Mouse (Mus musculus): ENCODE results near the gene Fastk. TPM values are rescaled to one million over a fixed set of nuclear protein-coding genes. Genes with fewer than 3 reads are reported as not detected.
A peak's percentile ranks its signal among the peaks of the same experiment; 100 is the strongest.

Fastk gene
- polyA plus RNA-seq, 1 experiment from 2014 or later: 65.1 TPM

DNA sequence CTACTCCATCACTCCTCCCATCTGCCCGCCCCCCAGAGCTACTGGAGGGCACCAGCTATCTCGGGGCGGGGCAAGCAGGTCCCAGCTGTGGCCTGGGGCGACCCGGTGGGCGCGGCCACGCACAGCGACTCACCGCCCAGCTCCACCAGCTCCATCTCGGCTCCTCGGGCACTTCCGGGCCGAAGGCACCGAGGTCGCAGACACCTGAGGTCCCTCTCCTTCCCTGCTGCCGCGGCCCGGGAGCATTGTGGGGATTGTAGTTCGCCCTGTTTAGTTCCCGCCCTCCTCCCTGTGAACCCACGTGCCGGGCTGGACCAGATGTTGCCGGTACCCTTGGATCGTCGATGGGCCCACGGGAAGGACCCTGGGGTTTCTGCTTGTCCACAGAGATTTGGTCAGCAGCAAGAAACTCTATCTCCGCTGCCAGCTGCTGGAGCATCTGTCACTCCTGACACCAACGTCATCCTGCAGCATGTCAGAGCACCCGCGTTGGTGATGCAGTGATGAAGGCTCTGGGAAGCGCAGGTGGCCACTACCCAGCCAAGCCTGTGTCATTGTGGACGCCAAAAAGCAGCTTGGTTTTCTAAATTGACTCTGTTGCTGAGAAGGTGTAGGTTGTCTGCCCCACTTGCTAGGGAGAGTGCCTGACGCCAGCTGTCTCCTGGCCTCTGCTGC, 2.7 kb upstream of the Fastk start, which contains the start of gene Tmub1:
Tmub1 (minus strand) TSS at position 231 of the 675 bp plus-strand sequence.
- 2% methylated on average over 33 of the region's 34 CpGs for WGBS
- Histone ChIP-seq H3K27me3 (replicated peaks; ENCODE audit: insufficient read depth, low read length) (no peaks in the 10 kb centered on the region), H3K27ac (ENCODE audit: low read length) (peak within 1 kb of the TSS; percentile 47; the same call in 1 of the 2 replicates), H3K36me3 (ENCODE audit: insufficient read depth, low read length) (no peaks in the 10 kb centered on the region), H3K4me2 (replicated peaks; ENCODE audit: low read depth, low read length) (peak within 1 kb of the TSS; percentile 76), H3K4me3 (ENCODE audit: low read depth, low read length) (peak within 1 kb of the TSS; percentile 52), H3K4me1 (ENCODE audit: insufficient read depth, low read depth, low read length) (peaks cover 18% of the 10 kb centered on the region), H3K9me3 (ENCODE audit: low read length) (no peaks in the 10 kb centered on the region), H3K9ac (replicated peaks; ENCODE audit: low read depth) (peak within 1 kb of the TSS; percentile 44; the same call in 1 of the 2 replicates)
- ATAC-seq (peak; percentile 59), DNase-seq (ENCODE audit: low spot score) (peak; percentile 89)
- TF ChIP-seq CTCF (IDR thresholded peaks at IDR 0.05) (no peak), EP300 (IDR thresholded peaks at IDR 0.05) (no peak)

DNA sequence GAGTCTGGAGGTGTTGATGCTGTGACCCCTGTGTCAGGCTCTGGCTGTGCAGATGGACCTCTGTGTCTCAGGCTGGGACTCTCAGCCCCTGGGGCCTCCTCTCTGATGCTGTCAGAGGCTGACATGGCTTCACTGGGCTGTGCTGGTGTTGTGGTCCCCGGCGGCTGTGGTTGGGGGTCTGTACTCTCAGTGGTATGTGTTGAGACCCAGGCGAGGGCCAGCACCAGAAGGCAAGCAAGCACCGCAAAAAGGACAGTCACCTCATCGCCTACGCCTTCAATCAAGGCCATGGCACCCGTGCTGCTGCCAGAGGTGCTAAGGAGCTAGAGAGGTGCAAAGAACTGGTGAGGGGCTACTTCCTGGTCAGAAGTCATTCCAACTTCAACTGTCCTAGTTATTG, 1.5 kb upstream of the Fastk start:
- H3K4me3 ChIP-seq (ENCODE audit: low read depth, low read length): no peak overlapping the region

DNA sequence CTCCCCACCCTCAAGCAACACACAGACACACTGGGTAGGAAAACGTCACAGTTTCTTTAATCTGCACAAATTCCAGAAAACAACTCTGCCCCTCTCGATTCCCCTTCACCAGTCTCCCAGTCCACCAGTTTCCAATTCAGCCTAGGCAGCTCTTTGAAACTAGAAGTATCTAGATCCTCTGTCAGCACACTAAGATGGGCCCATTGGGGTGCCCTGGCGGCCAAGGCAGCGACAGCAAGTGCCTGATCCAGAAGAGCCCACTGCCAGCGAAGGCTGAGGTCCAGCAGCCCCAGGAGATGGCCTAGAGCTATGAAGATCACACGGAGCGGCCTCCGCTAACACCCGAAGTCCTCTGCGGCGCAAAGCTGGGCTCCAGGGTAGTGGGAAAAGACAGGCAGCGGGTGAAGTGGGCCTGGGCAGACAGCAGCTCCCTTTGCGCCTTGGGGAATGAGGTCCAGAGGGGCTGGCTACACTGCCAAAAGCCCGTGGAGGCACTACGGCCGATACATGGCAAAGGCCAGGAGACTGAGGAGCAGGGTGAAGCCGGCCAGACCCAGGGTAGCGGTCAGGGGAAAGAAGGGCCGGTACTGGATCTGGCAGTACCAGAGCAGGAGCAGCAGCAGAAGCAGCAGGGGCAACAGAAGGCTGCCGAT, 467 bp upstream of the Fastk start:
- ATAC-seq: peak; percentile 1; the same call in 1 of the 2 replicates
- Histone ChIP-seq H3K36me3 (ENCODE audit: insufficient read depth, low read length) (peaks cover 3% of the 10 kb centered on the region; the same call in 1 of the 2 replicates), H3K4me1 (ENCODE audit: insufficient read depth, low read depth, low read length) (peaks cover 18% of the 10 kb centered on the region), H3K27me3 (replicated peaks; ENCODE audit: insufficient read depth, low read length) (no peaks in the 10 kb centered on the region), H3K27ac (ENCODE audit: low read length) (peak overlapping the region; percentile 90), H3K9ac (replicated peaks; ENCODE audit: low read depth) (peak overlapping the region; percentile 32; the same call in 1 of the 2 replicates), H3K4me3 (ENCODE audit: low read depth, low read length) (peak overlapping the region; percentile 72), H3K4me2 (replicated peaks; ENCODE audit: low read depth, low read length) (peak overlapping the region; percentile 85), H3K9me3 (ENCODE audit: low read length) (no peaks in the 10 kb centered on the region)
- DNase-seq (ENCODE audit: low spot score): no peak
- 55% methylated on average over 20 of the region's 20 CpGs for WGBS
- TF ChIP-seq CTCF (IDR thresholded peaks at IDR 0.05): peak; percentile 39; the same call in 1 of the 2 replicates
- no peak for TF ChIP-seq EP300 (IDR thresholded peaks at IDR 0.05)

More for the DNA sequence above, 1.5 kb upstream of the Fastk start:
- WGBS: 89% methylated on average over 7 of the region's 7 CpGs
- no peak for DNase-seq (ENCODE audit: low spot score)
- ATAC-seq: no peak
- TF ChIP-seq EP300 (IDR thresholded peaks at IDR 0.05): no peak
- no peak for TF ChIP-seq CTCF (IDR thresholded peaks at IDR 0.05)
- H3K27ac ChIP-seq (ENCODE audit: low read length): no peak overlapping the region
- no peak overlapping the region for H3K9ac ChIP-seq (replicated peaks; ENCODE audit: low read depth)
- no peaks in the 10 kb centered on the region for H3K27me3 ChIP-seq (replicated peaks; ENCODE audit: insufficient read depth, low read length)
- no peaks in the 10 kb centered on the region for H3K9me3 ChIP-seq (ENCODE audit: low read length)
- H3K36me3 ChIP-seq (ENCODE audit: insufficient read depth, low read length): no peaks in the 10 kb centered on the region
- no peak overlapping the region for H3K4me2 ChIP-seq (replicated peaks; ENCODE audit: low read depth, low read length)
- H3K4me1 ChIP-seq (ENCODE audit: insufficient read depth, low read depth, low read length): peaks cover 18% of the 10 kb centered on the region

GRCm38 (mm10) chr5:24443927-24444326, 1.2 kb downstream of the Fastk start:
- no peak for DNase-seq (ENCODE audit: low spot score)
- Histone ChIP-seq H3K9ac (replicated peaks; ENCODE audit: low read depth) (no peak overlapping the region), H3K4me3 (ENCODE audit: low read depth, low read length) (peak overlapping the region; percentile 72; the same call in 1 of the 2 replicates), H3K4me2 (replicated peaks; ENCODE audit: low read depth, low read length) (peak overlapping the region; percentile 85), H3K27me3 (replicated peaks; ENCODE audit: insufficient read depth, low read length) (no peaks in the 10 kb centered on the region), H3K27ac (ENCODE audit: low read length) (no peak overlapping the region), H3K9me3 (ENCODE audit: low read length) (no peaks in the 10 kb centered on the region), H3K4me1 (ENCODE audit: insufficient read depth, low read depth, low read length) (peaks cover 18% of the 10 kb centered on the region), H3K36me3 (ENCODE audit: insufficient read depth, low read length) (peaks cover 19% of the 10 kb centered on the region)
- 84% methylated on average over 12 of the region's 12 CpGs for WGBS
- ATAC-seq: no peak
- TF ChIP-seq EP300 (IDR thresholded peaks at IDR 0.05) (no peak), CTCF (IDR thresholded peaks at IDR 0.05) (no peak)

DNA sequence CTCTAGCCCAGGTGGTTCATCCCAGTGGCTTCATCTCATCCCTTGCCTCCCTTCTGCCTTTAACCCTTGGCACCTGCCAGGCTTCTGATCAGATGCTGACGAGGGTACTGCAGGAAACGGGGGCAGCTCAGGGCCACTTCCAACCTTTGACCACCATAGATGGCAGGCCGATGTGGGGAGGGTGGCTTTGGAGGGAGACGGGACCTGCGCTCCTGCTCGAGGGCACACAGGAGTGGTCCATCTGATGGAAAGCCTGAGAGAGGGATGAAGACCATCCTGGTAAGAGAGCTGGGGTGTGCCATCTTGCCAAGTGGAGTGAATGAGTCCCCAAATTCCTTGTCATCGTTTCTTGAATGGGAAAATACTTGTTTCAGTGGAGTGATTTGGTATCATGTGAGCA, 1.9 kb downstream of the Fastk start:
- H3K27ac ChIP-seq (ENCODE audit: low read length): no peak overlapping the region
- H3K4me2 ChIP-seq (replicated peaks; ENCODE audit: low read depth, low read length): no peak overlapping the region
- 86% methylated on average over 7 of the region's 7 CpGs for WGBS
- DNase-seq (ENCODE audit: low spot score) (no peak), ATAC-seq (no peak)
- H3K9ac ChIP-seq (replicated peaks; ENCODE audit: low read depth): no peak overlapping the region
- no peaks in the 10 kb centered on the region for H3K9me3 ChIP-seq (ENCODE audit: low read length)
- H3K36me3 ChIP-seq (ENCODE audit: insufficient read depth, low read length): peaks cover 25% of the 10 kb centered on the region
- TF ChIP-seq CTCF (IDR thresholded peaks at IDR 0.05) (no peak), EP300 (IDR thresholded peaks at IDR 0.05) (no peak)
- no peak overlapping the region for H3K4me3 ChIP-seq (ENCODE audit: low read depth, low read length)
- peaks cover 18% of the 10 kb centered on the region for H3K4me1 ChIP-seq (ENCODE audit: insufficient read depth, low read depth, low read length)
- H3K27me3 ChIP-seq (replicated peaks; ENCODE audit: insufficient read depth, low read length): no peaks in the 10 kb centered on the region

DNA sequence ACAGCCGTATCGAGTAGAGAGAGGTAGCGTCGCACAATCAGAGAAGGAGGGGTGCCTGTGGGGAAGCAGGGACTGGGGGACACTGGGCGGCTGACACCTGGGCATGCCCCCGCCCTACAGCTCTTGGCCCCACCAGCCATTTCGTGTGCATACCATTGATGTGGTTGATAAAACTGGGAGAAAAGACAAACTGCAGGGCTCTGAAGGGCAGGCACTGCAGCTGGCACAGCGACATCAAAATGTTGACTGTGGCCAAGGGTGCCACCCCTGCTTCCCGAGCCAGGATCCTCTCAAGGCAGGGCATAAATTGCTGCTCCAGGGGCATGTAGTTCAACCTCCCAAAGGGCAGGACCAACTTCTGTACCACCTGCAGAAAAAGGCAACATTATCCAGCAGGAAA, 3.1 kb downstream of the Fastk start:
- Histone ChIP-seq H3K27ac (ENCODE audit: low read length) (no peak overlapping the region), H3K4me2 (replicated peaks; ENCODE audit: low read depth, low read length) (no peak overlapping the region), H3K27me3 (replicated peaks; ENCODE audit: insufficient read depth, low read length) (no peaks in the 10 kb centered on the region), H3K4me3 (ENCODE audit: low read depth, low read length) (no peak overlapping the region), H3K9me3 (ENCODE audit: low read length) (no peaks in the 10 kb centered on the region), H3K36me3 (ENCODE audit: insufficient read depth, low read length) (peaks cover 25% of the 10 kb centered on the region), H3K9ac (replicated peaks; ENCODE audit: low read depth) (no peak overlapping the region), H3K4me1 (ENCODE audit: insufficient read depth, low read depth, low read length) (peaks cover 10% of the 10 kb centered on the region)
- WGBS: 82% methylated on average over 9 of the region's 9 CpGs
- no peak for TF ChIP-seq EP300 (IDR thresholded peaks at IDR 0.05)
- TF ChIP-seq CTCF (IDR thresholded peaks at IDR 0.05): no peak
- ATAC-seq (no peak), DNase-seq (ENCODE audit: low spot score) (no peak)
